In the genomic region with DNA sequence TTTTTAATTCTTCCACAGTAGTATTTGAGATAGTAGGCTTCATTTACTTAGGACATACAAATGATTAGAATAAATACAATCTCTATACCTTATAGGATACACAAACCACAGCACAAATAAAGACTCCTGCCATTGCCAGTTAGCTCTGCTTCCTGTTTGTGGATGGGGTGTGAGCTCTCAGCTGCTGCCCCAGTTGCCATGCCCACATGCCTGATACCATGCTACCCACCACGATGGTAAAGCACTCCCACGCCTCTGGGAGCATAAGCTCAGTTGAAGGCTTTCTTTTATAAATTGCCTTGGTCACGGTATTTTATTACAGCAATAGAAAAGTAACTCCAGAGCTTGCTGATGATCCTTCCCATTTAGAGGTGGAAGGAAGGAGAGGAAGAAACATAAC, we compare ENCODE assay signal across 21 mouse cellular contexts.
"Had no signal": no experiment of that assay in that cellular context is flagged by ENCODE, and none has a peak within 500 bp of the region (broad histone marks: within the 10 kb centered on the region; RNA-seq: fewer than 3 reads in every experiment).

No protein-coding gene starts in this region.

- H3K9ac ChIP-seq: liver, embryonic 15.5 days; liver, postnatal 0 days; lung, embryonic 15.5 days; neural tube, embryonic 13.5 days; neural tube, embryonic 15.5 days; stomach, embryonic 15.5 days had no signal

- H3K4me2 ChIP-seq: liver, embryonic 15.5 days; lung, embryonic 15.5 days; midbrain, embryonic 11.5 days; neural tube, embryonic 13.5 days; neural tube, embryonic 15.5 days; stomach, embryonic 15.5 days had no signal

- H3K4me3 ChIP-seq: liver, embryonic 15.5 days; lung, embryonic 15.5 days; megakaryocyte, embryonic 14.5 days; neural tube, embryonic 13.5 days; neural tube, embryonic 15.5 days; stomach, embryonic 15.5 days had no signal

- H3K4me1 ChIP-seq: liver, embryonic 15.5 days; lung, embryonic 15.5 days; megakaryocyte, embryonic 14.5 days; stomach, embryonic 15.5 days had no signal

- H3K9me3 ChIP-seq: lung, embryonic 15.5 days; neural tube, embryonic 13.5 days; neural tube, embryonic 15.5 days; stomach, embryonic 15.5 days had no signal

- DNase-seq: liver, postnatal 0 days; lung, adult 2 months; lung, postnatal 14 days; lung, postnatal 36 days; retina, postnatal 1 day; right cerebral cortex, adult 18-20 months; right cerebral cortex, postnatal 25 days; right cerebral cortex, postnatal 4 days; thymus, adult 2 months; thymus, postnatal 25 days; thymus, postnatal 4 days had no signal

- H3K27ac ChIP-seq: liver, embryonic 15.5 days; lung, embryonic 15.5 days; macrophage; neural tube, embryonic 13.5 days; neural tube, embryonic 15.5 days; stomach, embryonic 15.5 days; stomach, postnatal 0 days had no signal

- H3K27me3 ChIP-seq: liver, embryonic 15.5 days; lung, embryonic 15.5 days; megakaryocyte, embryonic 14.5 days; neural tube, embryonic 13.5 days; neural tube, embryonic 15.5 days; stomach, embryonic 15.5 days had no signal

- ATAC-seq: liver, postnatal 0 days; lung, postnatal 0 days had no signal

- H3K36me3 ChIP-seq: liver, embryonic 15.5 days; lung, embryonic 15.5 days; neural tube, embryonic 13.5 days; neural tube, embryonic 15.5 days; stomach, embryonic 15.5 days had no signal
